Mouse (Mus musculus) midbrain, embryonic 14.5 days (tissue): ENCODE measurements at regions not wholly inside any gene's neighbourhood (a gene's known extent, or its start where the extent isn't known, plus 50 kb on each side); places are given as distances from the start of the nearest gene placed in this dataset.
A peak's percentile ranks its signal among the peaks of the same experiment; 100 is the strongest.

Source experiments
- ATAC-seq: fragments of 200-750 bp; cut with Nextera tagmentation; 2 replicates; pipeline ENCODE4 v1.8.0; 2017; ENCODE audit warnings: moderate number of reproducible peaks, moderate library complexity; ENCODE audit not compliant: low FRiP score, low TSS enrichment
- DNase-seq: peaks from one replicate; pipeline ENCODE4 v3.0.0-alpha.2; 2015
- H3K27ac ChIP-seq: fragments of 300-500 bp; sonication (generic); replicated peaks from 2 replicates; pipeline ENCODE4 v1.5.1; 2014; ENCODE audit warnings: mild to moderate bottlenecking, low read depth, low read length, moderate library complexity
- H3K27me3 ChIP-seq: fragments of 300-500 bp; sonication (generic); 2 replicates; pipeline ENCODE4 v1.6.1; 2014; ENCODE audit warnings: low read length, control low read depth, mixed read lengths; ENCODE audit not compliant: control insufficient read depth, insufficient read depth
- H3K36me3 ChIP-seq: fragments of 300-500 bp; sonication (generic); 2 replicates; pipeline ENCODE4 v1.6.1; 2014; ENCODE audit warnings: low read length, control low read depth; ENCODE audit not compliant: control insufficient read depth, insufficient read depth
- H3K4me1 ChIP-seq: fragments of 300-500 bp; sonication (generic); 2 replicates; pipeline ENCODE4 v1.6.1; 2014; ENCODE audit warnings: mild to moderate bottlenecking, antibody characterized with exemption, low read length, control low read depth; ENCODE audit not compliant: control insufficient read depth, insufficient read depth
- H3K4me2 ChIP-seq: fragments of 300-500 bp; sonication (generic); 2 replicates; pipeline ENCODE4 v1.6.1; 2014; ENCODE audit warnings: mild to moderate bottlenecking, low read length, moderate library complexity
- H3K4me3 ChIP-seq: fragments of 300-500 bp; sonication (generic); replicated peaks from 2 replicates; pipeline ENCODE4 v1.5.1; 2014; ENCODE audit warnings: low read depth, low read length
- H3K9ac ChIP-seq: fragments of 300-500 bp; sonication (generic); replicated peaks from 2 replicates; pipeline ENCODE4 v1.6.1; 2014; ENCODE audit warnings: mild to moderate bottlenecking, low read length, moderate library complexity
- H3K9me3 ChIP-seq: fragments of 300-500 bp; sonication (generic); 2 replicates; pipeline ENCODE4 v1.6.1; 2016; ENCODE audit warnings: low read length, control low read depth, mixed read lengths; ENCODE audit not compliant: control insufficient read depth
- WGBS: fragments of 180-500 bp; shearing (Covaris S2); extraction: QIAGEN DNeasy Blood & Tissue Kit; methylation state at CpG from one replicate; pipeline ENCODE4 v1.1.7; 2014; 5-methylcytosine and 5-hydroxymethylcytosine counted together

DNA sequence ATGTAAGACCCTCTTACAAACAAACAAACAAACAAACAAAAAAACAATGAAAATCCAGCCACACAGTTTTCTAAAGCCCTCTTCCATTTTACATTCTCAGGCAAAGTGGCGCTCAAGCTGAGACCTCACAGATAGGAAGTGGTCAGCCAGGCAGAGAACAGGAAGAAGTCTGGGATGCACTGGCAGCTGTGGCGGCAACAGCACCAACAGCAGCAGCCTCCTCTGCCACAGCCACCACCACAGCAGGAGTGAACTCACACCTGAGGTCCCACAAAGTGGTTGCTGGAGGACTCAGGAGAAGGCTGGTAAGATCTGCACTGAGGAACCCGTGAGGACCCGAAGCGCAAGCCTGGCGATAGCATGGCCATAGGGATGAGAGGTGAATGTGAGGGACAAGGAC lies 156.3 kb downstream of the Grm4 start:
- Histone ChIP-seq H3K9ac (no peak overlapping the region), H3K4me3 (no peak overlapping the region), H3K27ac (no peak overlapping the region), H3K9me3 (no peaks in the 10 kb centered on the region), H3K4me2 (no peak overlapping the region), H3K36me3 (no peaks in the 10 kb centered on the region), H3K4me1 (no peaks in the 10 kb centered on the region), H3K27me3 (no peaks in the 10 kb centered on the region)
- ATAC-seq (no peak), DNase-seq (no peak)
- 89% methylated on average over 6 of the region's 6 CpGs for WGBS

DNA sequence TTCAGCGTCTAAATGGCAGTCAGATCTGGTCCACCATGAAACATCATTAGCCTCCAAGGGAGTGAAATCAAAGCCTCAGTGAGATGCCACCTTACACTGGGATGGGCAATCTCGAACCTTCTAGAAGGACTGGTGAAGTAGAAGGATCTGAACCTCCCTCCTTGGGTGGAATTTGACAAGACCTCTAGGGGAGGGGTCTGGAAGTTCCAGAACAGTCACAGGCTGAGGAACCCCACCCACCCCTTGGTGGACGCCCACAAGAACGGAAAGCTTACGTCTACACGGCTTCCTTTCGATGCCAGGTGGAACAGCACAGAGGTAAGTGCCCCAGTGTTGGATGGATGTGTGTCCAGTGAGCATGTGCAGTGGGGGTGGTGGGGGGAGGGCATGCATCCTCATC lies 156.9 kb downstream of the Grm4 start:
- no peak for DNase-seq
- H3K27ac ChIP-seq: no peak overlapping the region
- no peak for ATAC-seq

DNA sequence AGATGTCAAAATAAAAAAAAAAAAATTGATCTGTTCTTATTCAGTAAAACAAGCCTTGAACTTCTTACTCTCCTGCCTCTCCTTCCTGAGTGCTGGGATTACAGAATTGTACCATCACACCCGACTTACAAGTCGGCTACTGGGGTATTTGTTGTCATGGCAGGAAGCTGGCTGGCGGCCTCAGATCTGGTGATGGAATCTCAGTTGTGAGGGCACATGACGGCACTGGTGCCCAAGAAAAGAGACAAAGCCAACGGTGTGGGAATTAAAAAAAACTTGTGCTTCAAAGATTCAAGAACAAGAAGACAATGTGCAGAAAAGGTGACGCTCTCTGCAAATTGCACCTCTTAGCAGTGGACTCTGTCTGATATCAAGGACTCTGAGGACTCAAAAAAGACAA lies 157.3 kb downstream of the Grm4 start:
- H3K9ac ChIP-seq: no peak overlapping the region
- DNase-seq (no peak), ATAC-seq (no peak)
- H3K9me3 ChIP-seq: no peaks in the 10 kb centered on the region
- no peak overlapping the region for H3K27ac ChIP-seq
- H3K36me3 ChIP-seq: no peaks in the 10 kb centered on the region
- H3K4me1 ChIP-seq: no peaks in the 10 kb centered on the region
- H3K4me3 ChIP-seq: no peak overlapping the region
- no peak overlapping the region for H3K4me2 ChIP-seq
- no peaks in the 10 kb centered on the region for H3K27me3 ChIP-seq
- 89% methylated on average over 6 of the region's 6 CpGs for WGBS

More for the DNA sequence above, 156.9 kb downstream of the Grm4 start:
- Histone ChIP-seq H3K9me3 (no peaks in the 10 kb centered on the region), H3K4me2 (no peak overlapping the region), H3K27me3 (no peaks in the 10 kb centered on the region), H3K4me1 (no peaks in the 10 kb centered on the region), H3K4me3 (no peak overlapping the region), H3K36me3 (no peaks in the 10 kb centered on the region), H3K9ac (no peak overlapping the region)
- WGBS: 92% methylated on average over 7 of the region's 7 CpGs

DNA sequence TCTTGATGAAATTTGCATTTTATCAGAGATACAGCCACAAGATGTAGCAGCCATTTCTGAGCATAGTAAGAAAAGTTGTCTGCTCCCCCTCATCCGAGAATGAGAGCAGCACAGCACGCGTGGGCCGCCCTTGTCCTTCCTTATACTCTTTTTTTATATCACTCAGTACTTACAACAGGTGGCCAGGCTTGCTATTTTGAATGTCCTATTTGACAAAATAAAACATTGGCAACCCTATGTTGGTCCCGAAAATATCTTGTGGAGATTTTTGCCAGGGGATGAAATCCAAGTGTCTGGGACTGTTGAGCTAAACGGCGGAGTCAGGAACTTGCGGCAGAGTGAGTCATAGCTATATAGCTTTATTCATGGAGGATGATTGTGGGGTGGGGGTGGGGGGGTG lies 158.0 kb upstream of the Lemd2 start:
- H3K4me1 ChIP-seq: no peaks in the 10 kb centered on the region
- no peaks in the 10 kb centered on the region for H3K9me3 ChIP-seq
- H3K4me3 ChIP-seq: no peak overlapping the region
- no peaks in the 10 kb centered on the region for H3K27me3 ChIP-seq
- DNase-seq: no peak
- H3K36me3 ChIP-seq: no peaks in the 10 kb centered on the region
- WGBS: 93% methylated on average over 8 of the region's 8 CpGs
- no peak for ATAC-seq
- H3K27ac ChIP-seq: no peak overlapping the region
- no peak overlapping the region for H3K9ac ChIP-seq
- no peak overlapping the region for H3K4me2 ChIP-seq

DNA sequence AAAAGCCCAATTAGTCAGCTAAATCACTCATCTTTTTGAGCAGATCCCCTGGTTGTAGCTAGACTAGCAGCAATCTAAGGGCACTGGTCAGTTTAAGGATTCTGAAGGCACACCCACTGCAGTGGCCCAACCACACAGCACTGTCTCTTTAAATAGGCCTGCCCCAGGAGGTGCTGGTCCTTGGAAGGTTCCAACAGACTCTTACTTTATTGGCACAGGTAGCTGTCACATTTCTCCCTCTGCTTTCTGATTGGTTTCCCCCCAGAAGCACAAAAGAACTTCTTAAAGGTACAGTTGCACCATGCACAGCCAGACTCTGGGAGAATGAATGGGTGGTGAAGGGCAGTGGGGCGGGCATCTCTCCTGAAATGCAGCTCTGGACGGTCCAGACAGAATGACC lies 157.1 kb upstream of the Lemd2 start:
- 75% methylated on average over 2 of the region's 2 CpGs for WGBS
- DNase-seq (peak; percentile 74), ATAC-seq (no peak)

DNA sequence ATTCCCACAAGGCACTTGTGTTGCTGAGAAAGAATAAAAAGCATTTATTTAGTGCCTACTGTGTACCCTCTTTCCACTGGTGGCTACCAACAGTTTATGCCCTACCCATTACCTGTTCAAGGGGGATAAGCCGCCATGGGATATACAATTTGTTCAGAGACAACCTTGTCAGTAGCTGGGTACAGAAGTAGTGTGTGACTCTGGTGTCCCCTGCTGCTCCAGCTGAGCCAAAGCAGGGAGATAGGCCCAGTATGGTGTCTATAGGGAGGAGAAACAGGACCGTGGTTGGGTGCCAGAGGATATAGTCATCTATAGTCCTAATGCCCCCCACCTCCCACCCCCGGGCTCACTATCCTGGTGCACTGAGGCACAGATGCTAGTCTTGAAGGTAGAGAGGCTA lies 152.6 kb upstream of the Lemd2 start:
- Histone ChIP-seq H3K27me3 (no peaks in the 10 kb centered on the region), H3K4me3 (no peak overlapping the region), H3K27ac (no peak overlapping the region), H3K4me2 (no peak overlapping the region), H3K9me3 (no peaks in the 10 kb centered on the region), H3K36me3 (no peaks in the 10 kb centered on the region), H3K9ac (no peak overlapping the region), H3K4me1 (peaks cover 4% of the 10 kb centered on the region; the same call in 1 of the 2 replicates)
- no peak for ATAC-seq
- 80% methylated on average over 3 of the region's 3 CpGs for WGBS
- no peak for DNase-seq

More for the DNA sequence above, 157.1 kb upstream of the Lemd2 start:
- Histone ChIP-seq H3K27me3 (no peaks in the 10 kb centered on the region), H3K4me2 (no peak overlapping the region), H3K4me3 (no peak overlapping the region), H3K9me3 (no peaks in the 10 kb centered on the region), H3K27ac (no peak overlapping the region), H3K36me3 (no peaks in the 10 kb centered on the region), H3K4me1 (no peaks in the 10 kb centered on the region), H3K9ac (no peak overlapping the region)

DNA sequence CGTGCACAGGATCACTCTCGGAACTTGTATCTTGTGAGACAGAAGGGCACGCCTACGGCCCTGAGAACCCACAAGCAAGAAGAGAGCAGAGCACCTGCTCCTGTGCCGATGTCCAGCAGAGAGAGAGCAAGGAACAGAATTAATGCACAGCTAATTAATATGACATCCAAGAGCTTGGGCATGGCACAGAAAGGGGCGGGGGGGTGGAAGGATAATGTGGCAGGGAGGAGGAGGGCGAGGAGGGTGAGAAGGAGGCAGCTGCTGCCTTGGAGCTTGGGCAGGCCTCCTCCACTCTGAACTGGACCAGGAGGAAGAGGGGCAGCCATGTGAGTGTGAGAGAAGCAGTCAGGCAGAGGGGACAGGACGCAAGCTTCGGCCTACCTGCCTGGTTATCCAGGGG lies 151.4 kb upstream of the Lemd2 start:
- peaks cover 4% of the 10 kb centered on the region; the same call in 1 of the 2 replicates for H3K4me1 ChIP-seq
- no peak overlapping the region for H3K4me3 ChIP-seq
- DNase-seq (peak; percentile 18), ATAC-seq (no peak)
- H3K27me3 ChIP-seq: no peaks in the 10 kb centered on the region
- H3K4me2 ChIP-seq: no peak overlapping the region
- no peaks in the 10 kb centered on the region for H3K36me3 ChIP-seq
- peak overlapping the region; percentile 49; the same call in 1 of the 2 replicates for H3K27ac ChIP-seq
- no peak overlapping the region for H3K9ac ChIP-seq
- WGBS: 67% methylated on average over 9 of the region's 9 CpGs
- no peaks in the 10 kb centered on the region for H3K9me3 ChIP-seq

DNA sequence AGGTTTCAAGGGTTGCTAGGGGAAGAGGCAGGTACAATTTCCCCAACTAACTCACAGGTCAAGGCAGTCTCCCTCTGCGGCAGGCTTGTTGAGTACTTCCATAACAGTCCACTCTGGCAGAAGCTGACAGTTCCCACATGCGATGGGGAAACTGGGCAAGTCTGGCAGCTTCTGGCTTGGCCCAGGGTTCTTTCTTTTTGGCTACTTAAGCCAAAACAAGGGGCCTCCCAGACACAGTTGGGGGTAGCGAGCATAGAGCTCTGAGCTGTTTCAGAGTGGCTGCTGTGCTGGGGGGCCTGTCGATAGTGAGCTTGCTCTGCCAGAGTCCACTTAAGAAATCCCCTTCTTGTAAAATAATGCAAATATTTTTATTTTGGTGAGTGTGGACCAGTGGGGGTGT lies 150.8 kb upstream of the Lemd2 start:
- peaks cover 4% of the 10 kb centered on the region; the same call in 1 of the 2 replicates for H3K4me1 ChIP-seq
- no peak overlapping the region for H3K4me2 ChIP-seq
- 87% methylated on average over 4 of the region's 4 CpGs for WGBS
- no peaks in the 10 kb centered on the region for H3K36me3 ChIP-seq
- no peaks in the 10 kb centered on the region for H3K9me3 ChIP-seq
- DNase-seq: no peak
- ATAC-seq: no peak
- H3K27ac ChIP-seq: no peak overlapping the region
- H3K9ac ChIP-seq: no peak overlapping the region
- H3K4me3 ChIP-seq: no peak overlapping the region
- no peaks in the 10 kb centered on the region for H3K27me3 ChIP-seq

DNA sequence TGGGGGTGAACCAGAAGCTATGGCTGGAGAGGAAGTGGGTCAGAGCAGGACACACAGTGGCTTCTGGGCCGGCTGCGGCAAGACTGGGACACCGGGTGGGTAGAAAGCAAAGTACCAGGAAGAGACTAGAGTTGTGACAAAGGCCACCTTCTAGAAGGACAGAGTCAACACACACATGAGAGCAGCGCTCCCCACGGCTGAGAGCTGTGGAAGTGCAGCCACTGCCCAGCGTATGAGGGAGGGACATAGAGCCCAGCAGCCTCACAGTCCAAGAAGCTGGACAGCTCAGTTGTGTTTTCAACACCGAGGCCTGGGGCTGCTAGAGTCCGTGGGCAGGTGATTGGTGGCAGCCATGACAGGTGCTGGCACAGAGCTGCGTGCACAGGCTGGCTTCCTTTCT lies 145.6 kb upstream of the Lemd2 start:
- no peak for ATAC-seq
- Histone ChIP-seq H3K27ac (no peak overlapping the region), H3K4me2 (no peak overlapping the region), H3K9ac (no peak overlapping the region), H3K4me3 (no peak overlapping the region), H3K27me3 (no peaks in the 10 kb centered on the region), H3K9me3 (no peaks in the 10 kb centered on the region), H3K36me3 (no peaks in the 10 kb centered on the region), H3K4me1 (no peaks in the 10 kb centered on the region)
- no peak for DNase-seq
- 93% methylated on average over 9 of the region's 9 CpGs for WGBS
